Mouse (Mus musculus): ENCODE results near the gene Brd4.

- TF ChIP-seq CTCF (IDR thresholded peaks at IDR 0.05; ENCODE audit: borderline replicate concordance, control insufficient read depth, extremely low read depth, insufficient read depth, low read length, poor library complexity), result no peak
- no peak for TF ChIP-seq POLR2A (IDR thresholded peaks at IDR 0.05; ENCODE audit: control insufficient read depth, extremely low read depth, insufficient read depth, low read length, poor library complexity)
These were observed 28.3 kb upstream of the Brd4 start for GRCm38 (mm10) chr17:32312801-32313200.
